Mouse (Mus musculus) cerebellum, postnatal 14 days (tissue): Measurements from ENCODE around the gene Gng10.

Source experiments
- DNase-seq, 2 experiments: peaks; one replicate each; pipeline ENCODE4 v3.0.0; 2021; ENCODE audit warnings: mixed read lengths in 2 of 2

Gng10 gene

DNA sequence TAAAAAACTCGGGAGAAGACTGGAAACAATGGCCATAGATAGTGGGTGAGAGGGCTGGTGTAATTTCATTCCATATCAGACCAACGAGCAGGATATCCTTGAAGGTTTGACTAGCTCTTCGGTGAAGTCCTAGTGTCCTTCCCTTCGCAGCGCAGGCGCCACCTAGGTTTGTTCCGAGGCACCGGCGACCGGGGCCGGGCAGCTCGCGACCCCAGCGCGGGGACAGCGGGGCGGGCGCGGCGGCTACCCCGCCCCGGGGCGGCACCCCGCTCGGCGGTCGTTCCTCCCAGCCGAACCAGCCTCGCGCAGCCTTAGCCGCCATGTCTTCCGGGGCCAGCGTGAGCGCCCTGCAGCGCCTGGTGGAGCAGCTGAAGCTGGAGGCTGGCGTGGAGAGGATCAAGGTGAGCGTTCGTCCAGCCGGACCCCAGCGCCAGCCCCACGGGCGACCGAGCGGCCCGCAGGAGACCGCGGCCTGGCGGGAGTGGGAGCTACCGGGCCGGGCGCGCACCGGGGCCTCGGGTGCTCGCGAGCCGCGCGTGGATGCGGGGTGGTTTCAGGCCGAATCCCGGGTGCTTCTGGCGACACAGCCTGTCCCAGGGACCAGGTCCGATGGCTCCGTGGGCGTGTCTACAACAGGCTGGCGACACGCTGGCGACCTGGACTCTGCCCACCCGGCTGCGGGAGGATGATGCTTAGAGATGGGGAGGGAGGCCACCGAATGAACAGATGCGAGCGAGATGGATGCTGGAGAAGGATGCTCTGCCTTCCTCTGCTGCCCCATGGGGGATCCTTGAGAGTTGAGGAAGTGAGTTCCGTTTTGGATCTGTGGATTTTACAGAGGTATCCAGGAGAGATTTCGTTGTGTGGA, at the start of gene Gng10:
Gng10 (plus strand) TSS at position 171 of the 868 bp plus-strand sequence.
- DNase-seq = peak; percentile 79 to 81

DNA sequence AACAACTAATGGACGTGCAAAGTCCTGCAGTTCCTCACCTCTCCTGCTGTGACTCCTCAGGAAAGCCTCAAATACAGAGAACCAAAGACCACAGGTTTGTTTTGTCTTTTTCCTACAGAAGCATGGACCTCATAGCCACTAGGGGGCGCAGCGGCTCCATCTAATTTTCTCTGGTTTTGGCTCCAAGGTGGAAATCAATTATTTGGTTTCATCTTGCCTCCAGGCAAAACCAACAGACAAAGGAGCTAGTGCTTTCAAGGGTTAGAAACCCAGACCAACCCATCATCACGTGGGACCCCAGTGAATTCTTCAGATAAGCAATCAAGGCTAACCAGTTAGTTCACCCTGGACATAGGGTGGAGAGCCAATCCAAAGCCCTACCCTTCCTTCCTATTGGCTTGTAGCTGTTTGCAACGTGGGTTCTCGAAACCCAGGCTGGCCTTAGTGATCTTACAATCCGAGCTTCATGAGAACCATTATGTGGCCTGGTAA, 49.7 kb upstream of the Gng10 start:
- peak; percentile 86 to 88 for DNase-seq

GRCm38 (mm10) chr4:58986540-58987190, 48.2 kb upstream of the Gng10 start, which contains the start of gene Ptgr1:
TSS of gene Ptgr1 (minus strand) at chr4:58987119.
- peak; percentile 83 to 85 for DNase-seq

GRCm38 (mm10) chr4:58989303-58989898, 45.5 kb upstream of the Gng10 start:
- DNase-seq = peak in 1 of 2 experiments; percentile 14

DNA sequence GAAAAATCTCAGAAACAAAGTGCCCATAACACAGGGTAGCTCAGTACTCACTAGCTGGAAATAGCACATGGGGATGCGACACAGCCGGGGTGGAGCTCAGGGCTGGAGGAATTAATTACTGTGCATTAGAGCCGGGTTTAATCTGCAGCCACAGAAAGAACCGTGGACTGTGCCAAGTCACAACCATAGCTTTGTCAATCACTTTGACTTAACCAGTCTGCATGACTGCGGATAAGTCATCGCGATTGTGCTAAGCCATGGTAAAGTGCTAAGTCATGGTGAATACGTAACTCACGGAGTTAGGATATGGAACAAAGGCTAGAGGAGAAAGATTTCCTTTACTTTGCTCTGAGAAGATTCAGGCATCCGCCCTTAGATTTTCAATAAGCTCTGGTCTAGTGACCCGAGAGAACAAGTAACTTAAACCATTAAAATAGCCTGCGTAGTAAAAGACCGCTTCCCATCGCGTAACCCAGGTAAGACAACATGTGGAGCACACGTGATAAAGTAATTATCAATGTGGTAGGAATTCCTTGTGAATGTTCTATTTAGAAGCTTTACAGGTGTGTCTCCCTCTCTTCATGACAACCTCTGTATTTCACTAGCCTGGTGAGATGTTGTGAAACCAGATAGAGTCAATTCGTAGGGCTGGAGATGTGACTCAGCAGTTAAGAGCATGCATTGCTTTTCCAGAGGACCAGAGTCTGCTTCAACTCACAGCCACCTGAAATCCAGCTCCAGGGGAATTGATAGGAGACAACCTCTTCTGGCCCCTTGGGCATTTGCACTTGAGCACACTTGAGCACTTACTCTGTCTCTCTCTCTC, 44.1 kb upstream of the Gng10 start:
- DNase-seq = no peak

GRCm38 (mm10) chr4:58992195-58992594, 42.7 kb upstream of the Gng10 start:
- DNase-seq = no peak

- DNase-seq = no peak
Measured at GRCm38 (mm10) chr4:58994762-58995161, 40.1 kb upstream of the Gng10 start, which contains the start of gene Dnajc25. TSS of gene Dnajc25 (plus strand) at chr4:58995062.

GRCm38 (mm10) chr4:58995251-58995693, 39.6 kb upstream of the Gng10 start:
- DNase-seq = no peak

DNA sequence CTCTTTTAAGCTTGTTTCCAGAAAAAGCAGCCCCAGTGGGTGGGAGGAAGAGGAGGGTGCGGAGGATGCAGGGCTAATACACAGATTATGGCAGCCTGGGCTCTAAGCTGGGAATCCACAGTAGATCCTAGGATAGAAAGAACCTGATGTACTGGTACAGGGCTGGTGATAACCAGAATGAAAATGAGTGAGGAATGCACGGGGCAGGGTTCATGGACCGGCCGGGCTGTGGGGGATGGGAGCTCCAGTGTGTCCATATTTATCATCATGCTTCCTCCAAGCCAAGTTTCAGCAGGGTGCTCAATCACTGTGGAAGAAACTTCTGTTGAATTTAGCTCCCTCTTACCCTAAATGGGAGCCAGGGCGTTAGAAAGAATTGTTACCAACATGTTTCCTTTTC, 37.8 kb upstream of the Gng10 start:
- DNase-seq = no peak

DNA sequence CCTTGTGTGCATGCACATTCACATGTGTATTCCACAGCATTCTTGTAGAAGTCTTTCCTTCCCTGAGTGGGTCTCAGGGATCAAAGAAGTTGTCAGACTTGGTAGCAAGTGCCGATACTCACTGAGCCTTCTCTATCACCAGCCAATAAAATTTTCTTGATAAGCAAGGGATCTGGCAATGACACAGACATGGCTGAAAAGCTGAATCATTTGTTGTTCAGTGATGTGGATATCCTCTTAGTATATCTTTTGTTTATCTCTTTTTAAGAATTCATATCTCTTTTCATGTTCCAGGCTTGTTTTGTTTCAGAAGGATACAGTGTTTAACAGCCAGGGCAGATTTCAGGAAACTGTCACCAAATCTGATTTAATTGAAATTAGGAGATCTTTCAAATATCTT, 36.2 kb upstream of the Gng10 start:
- DNase-seq = no peak

GRCm38 (mm10) chr4:58999686-59000085, 35.2 kb upstream of the Gng10 start:
- peak; percentile 84 to 86 for DNase-seq

DNA sequence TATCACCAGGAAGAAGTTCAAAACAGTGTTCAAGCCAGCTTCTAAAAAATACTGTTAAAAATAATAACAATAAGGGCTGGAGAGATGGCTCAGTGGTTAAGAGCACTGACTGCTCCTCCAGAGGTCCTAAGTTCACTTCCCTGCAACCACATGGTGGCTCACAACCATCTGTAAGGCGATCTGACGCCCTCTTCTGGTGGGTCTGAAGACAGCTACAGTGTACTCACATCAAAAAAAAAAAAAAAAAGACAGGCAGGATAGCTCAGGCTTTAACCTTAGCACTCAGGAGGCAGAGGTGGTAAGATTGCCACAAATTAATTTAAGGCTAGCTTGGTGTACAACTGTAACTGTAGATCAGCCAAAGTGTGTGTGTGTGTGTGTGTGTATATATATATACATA, 34.3 kb upstream of the Gng10 start:
- peak; percentile 32 to 51 for DNase-seq

GRCm38 (mm10) chr4:59002948-59003805, 31.7 kb upstream of the Gng10 start, which contains the start of gene Gm20503:
TSS of gene Gm20503 (plus strand) at chr4:59003210.
- DNase-seq = peak; percentile 90 to 94

- DNase-seq = no peak
Measured at GRCm38 (mm10) chr4:59003806-59004200, 31.1 kb upstream of the Gng10 start.

DNA sequence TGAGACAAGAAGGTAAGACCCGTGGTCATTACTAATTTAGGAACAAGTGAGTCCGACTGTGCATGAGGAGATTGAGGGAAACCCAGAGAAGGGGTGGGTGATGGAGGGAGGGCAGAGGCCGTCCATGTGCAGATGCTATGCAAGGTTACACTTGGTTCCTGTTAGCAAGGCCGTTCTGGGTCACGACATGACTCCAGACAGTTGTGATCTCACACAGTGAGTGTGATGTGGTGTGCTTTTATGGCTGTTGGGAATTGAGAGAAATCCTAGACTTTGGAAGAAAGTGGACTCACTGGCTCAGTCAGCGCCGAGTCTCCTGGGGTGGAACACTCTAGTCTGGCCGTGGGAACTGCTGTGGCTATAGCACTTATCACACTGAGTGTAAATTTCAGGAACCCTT, 28.7 kb upstream of the Gng10 start:
- DNase-seq = no peak

GRCm38 (mm10) chr4:59007016-59007415, 27.9 kb upstream of the Gng10 start:
- DNase-seq = no peak

GRCm38 (mm10) chr4:59007974-59008373, 26.9 kb upstream of the Gng10 start:
- DNase-seq = no peak

- DNase-seq = no peak
Measured at GRCm38 (mm10) chr4:59009186-59009585, 25.7 kb upstream of the Gng10 start.

GRCm38 (mm10) chr4:59009696-59010095, 25.2 kb upstream of the Gng10 start:
- no peak for DNase-seq

DNA sequence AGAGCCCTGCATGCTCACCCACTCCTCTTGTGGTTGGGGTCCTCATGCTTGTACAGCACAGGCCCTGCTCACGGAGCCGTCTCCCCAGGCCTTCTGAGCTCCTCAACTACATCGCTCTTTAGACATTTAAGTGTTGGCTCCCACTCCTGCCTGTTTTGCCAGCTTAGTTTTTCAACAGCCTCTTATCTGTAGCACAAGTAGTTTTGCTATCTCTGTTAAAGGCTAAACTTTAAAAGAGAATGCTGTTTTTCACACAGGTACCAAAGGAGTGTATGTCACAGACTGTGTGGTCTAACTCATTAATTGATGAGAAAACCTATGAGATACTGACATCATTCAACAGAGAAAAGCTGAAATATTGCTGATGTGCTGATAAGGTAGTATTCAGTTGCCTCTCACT, 23.4 kb upstream of the Gng10 start:
- DNase-seq = no peak

DNA sequence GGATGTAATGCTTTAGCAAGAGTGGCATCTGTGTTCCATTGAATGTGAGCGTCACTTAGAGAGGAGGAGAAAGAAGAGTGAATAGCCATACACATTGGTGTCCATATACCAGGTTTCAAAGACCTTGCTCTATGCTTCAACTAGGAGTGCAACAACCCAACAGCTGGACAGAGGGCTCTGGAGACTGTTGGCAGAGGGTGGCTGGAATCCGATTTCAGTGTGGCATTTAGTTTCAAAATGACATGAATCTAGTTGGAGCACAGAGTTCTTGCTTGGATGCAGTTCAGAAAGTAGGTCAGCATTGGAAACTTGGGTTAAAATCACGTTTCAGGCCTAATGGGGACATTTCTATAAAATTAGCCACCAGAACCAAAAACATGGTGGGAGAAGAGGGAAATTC, 19.7 kb upstream of the Gng10 start:
- no peak for DNase-seq
